Mouse (Mus musculus): ENCODE data around the gene Vmn1r78.
"Not testable (repeated sequence)": the region's sequence is repeated elsewhere in the genome, so short reads cannot be mapped to it uniquely, and the experiment has no call there.

Gene Vmn1r78

DNA sequence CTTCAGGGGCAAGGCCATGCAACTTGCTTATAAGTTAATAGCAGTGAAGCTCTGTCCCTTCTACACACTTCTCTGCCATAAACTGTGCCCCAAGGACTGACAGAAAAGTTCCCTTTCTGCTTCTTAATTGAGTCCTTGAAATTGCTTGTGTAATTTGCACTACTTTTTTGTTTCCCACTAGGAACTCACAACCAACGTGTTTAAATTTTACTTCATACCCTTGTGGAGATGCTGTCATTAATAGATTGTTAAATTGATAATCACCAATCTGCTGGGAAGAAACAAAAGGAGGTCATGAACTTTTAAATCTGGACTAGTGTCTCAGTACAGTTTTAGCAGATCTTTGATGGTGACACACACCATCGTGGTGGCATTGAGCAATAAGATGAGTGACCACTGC is at the start of gene Vmn1r78:
Gene Vmn1r78 (plus strand): TSS at position 301 of the 400 bp plus-strand sequence.
- no peak for DNase-seq (ENCODE audit: low read depth)

- DNase-seq (ENCODE audit: low read depth) = not testable (repeated sequence)
These were observed 6.4 kb downstream of the Vmn1r78 start for GRCm38 (mm10) chr7:12156463-12156862.

- DNase-seq (ENCODE audit: low read depth) = not testable (repeated sequence)
These were observed 20.9 kb downstream of the Vmn1r78 start, which contains the start of gene Vmn1r79 for GRCm38 (mm10) chr7:12170979-12171378. Gene Vmn1r79 (plus strand): TSS chr7:12171279.

DNA sequence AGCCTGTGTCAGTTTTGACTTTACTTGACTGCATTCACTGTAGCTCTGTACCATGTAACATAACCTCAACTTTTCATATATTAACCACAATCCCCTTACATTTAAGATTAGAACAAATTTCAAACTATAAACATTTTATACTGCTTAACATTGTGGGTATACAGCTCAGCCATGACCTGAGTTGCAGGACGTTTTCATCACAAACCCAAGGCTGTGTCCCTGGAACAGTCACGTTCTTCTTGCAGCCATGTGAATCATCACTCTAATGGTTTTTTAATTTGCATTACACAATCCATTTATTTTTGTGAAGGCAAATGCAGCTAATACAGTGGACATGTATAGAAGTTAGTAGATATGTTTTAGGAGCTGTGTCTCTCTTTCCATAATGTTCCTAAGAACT is 22.9 kb downstream of the Vmn1r78 start:
- DNase-seq (ENCODE audit: low read depth) = not testable (repeated sequence)

- DNase-seq (ENCODE audit: low read depth) = no peak
These were observed 38.9 kb downstream of the Vmn1r78 start, which contains the start of gene Vmn1r80 for GRCm38 (mm10) chr7:12188986-12189385. Gene Vmn1r80 (plus strand): TSS chr7:12189286.

- DNase-seq (ENCODE audit: low read depth) = no peak
These were observed 54.1 kb downstream of the Vmn1r78 start for GRCm38 (mm10) chr7:12204141-12204540.

Measured in induced T-regulatory cell, adult 2 months (primary cell).